Mouse (Mus musculus) adipocyte (in vitro differentiated cells): ENCODE data around the gene Npas2.

Experiments used
- DNase-seq: peaks from one replicate; pipeline ENCODE4 v3.0.0-alpha.2; 2016; ENCODE audit warnings: low spot score

The Npas2 gene

GRCm38 (mm10) chr1:39283323-39283722, 89.8 kb downstream of the Npas2 start:
- no peak for DNase-seq

GRCm38 (mm10) chr1:39284786-39285185, 91.3 kb downstream of the Npas2 start:
- DNase-seq = peak; percentile 40

- DNase-seq = no peak
Observed at GRCm38 (mm10) chr1:39287076-39287475, 93.5 kb downstream of the Npas2 start.

GRCm38 (mm10) chr1:39287831-39288230, 94.3 kb downstream of the Npas2 start:
- DNase-seq = no peak

GRCm38 (mm10) chr1:39288425-39288824, 94.9 kb downstream of the Npas2 start:
- DNase-seq = peak; percentile 69

GRCm38 (mm10) chr1:39292001-39292400, 98.5 kb downstream of the Npas2 start:
- no peak for DNase-seq

GRCm38 (mm10) chr1:39298294-39298693, 104.8 kb downstream of the Npas2 start:
- no peak for DNase-seq

GRCm38 (mm10) chr1:39300243-39300642, 106.7 kb downstream of the Npas2 start:
- no peak for DNase-seq

GRCm38 (mm10) chr1:39300676-39301075, 107.1 kb downstream of the Npas2 start:
- no peak for DNase-seq

GRCm38 (mm10) chr1:39302246-39302645, 108.7 kb downstream of the Npas2 start:
- DNase-seq = peak; percentile 84

GRCm38 (mm10) chr1:39303054-39303649, 109.6 kb downstream of the Npas2 start:
- peak; percentile 34 for DNase-seq

GRCm38 (mm10) chr1:39307291-39307690, 113.8 kb downstream of the Npas2 start:
- DNase-seq = no peak

GRCm38 (mm10) chr1:39307971-39308370, 114.4 kb downstream of the Npas2 start:
- DNase-seq = peak; percentile 42

GRCm38 (mm10) chr1:39309548-39309947, 116.0 kb downstream of the Npas2 start:
- no peak for DNase-seq

- no peak for DNase-seq
Observed at GRCm38 (mm10) chr1:39312345-39312967, 118.9 kb downstream of the Npas2 start.

- DNase-seq = peak; percentile 61
Observed at GRCm38 (mm10) chr1:39313352-39314245, 120.1 kb downstream of the Npas2 start.

- peak; percentile 86 for DNase-seq
Observed at GRCm38 (mm10) chr1:39317935-39318334, 124.4 kb downstream of the Npas2 start.

- DNase-seq = no peak
Observed at GRCm38 (mm10) chr1:39318870-39319269, 125.3 kb downstream of the Npas2 start.

GRCm38 (mm10) chr1:39321954-39322353, 128.4 kb downstream of the Npas2 start:
- DNase-seq = no peak

- no peak for DNase-seq
Observed at GRCm38 (mm10) chr1:39325228-39325627, 131.7 kb downstream of the Npas2 start.

- no peak for DNase-seq
Observed at GRCm38 (mm10) chr1:39327546-39327945, 134.0 kb downstream of the Npas2 start.

GRCm38 (mm10) chr1:39330857-39331594, 137.5 kb downstream of the Npas2 start:
- peak; percentile 60 for DNase-seq
